Mouse (Mus musculus) megakaryocyte, embryonic 14.5 days (primary cell): ENCODE results near the gene B3galt5.

Experiments used
- FLI1 ChIP-seq: IDR thresholded peaks from 2 replicates; pipeline ENCODE4 v1.6.1; 2012; ENCODE audit warnings: low read length, inconsistent platforms, mixed read lengths
- GATA1 ChIP-seq: IDR thresholded peaks from 3 replicates; pipeline ENCODE4 v1.6.1; 2012; ENCODE audit warnings: mixed read lengths, low read length, inconsistent platforms, borderline replicate concordance

DNA sequence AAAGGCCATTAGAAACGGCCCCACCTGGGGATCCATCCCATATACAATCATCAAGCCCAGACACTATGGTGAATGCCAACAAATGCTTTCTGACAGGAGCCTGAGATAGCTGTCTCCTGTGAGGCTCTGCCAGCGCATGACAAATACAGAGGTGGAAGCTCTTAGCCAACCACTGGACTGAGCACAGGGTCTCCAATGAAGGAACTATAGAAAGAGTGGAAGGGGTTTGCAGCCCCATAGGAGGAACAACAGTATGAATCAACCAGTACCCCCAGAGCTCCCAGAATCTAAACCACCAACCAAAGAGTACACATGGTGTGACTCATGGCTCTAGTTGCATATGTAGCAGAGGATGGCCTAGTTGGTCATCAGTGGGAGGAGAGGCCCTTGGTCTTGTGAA is 36.1 kb downstream of the B3galt5 start:
- TF ChIP-seq GATA1 = no peak
- TF ChIP-seq FLI1 = no peak
